Mouse (Mus musculus) heart, postnatal 0 days (tissue): ENCODE results near the gene Pih1d2.

Experiments used
- CTCF ChIP-seq: IDR thresholded peaks from 2 replicates; pipeline ENCODE4 v1.5.1; 2016; ENCODE audit warnings: antibody characterized with exemption, control low read depth, low read depth
- EP300 ChIP-seq: IDR thresholded peaks from 2 replicates; pipeline ENCODE4 v1.6.1; 2016; ENCODE audit warnings: antibody characterized with exemption, low read depth

GRCm38 (mm10) chr9:50596973-50597372, 20.1 kb upstream of the Pih1d2 start:
- TF ChIP-seq CTCF (no peak), EP300 (no peak)
